In the genomic region with DNA sequence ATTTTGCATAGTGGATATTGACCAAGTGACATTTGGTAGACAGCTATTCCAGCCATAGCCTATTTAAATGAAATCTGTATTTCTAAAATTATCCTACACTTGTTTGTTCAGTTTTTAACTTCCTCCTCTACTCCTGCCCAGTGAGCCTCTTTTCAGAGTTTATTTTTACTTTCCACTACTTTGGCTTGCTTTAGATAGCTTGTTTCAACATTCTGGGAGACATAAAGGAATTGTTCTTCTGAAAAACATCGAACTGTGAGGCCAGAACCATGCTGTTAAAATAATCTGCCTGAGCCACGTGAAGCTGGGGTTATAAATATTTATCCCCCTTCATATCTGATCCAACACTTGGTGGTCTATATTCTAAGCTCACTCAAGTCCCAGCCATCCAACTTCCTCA, we compare ENCODE assay signal across 20 mouse cellular contexts.
"Had no signal": no experiment of that assay in that cellular context is flagged by ENCODE, and none has a peak within 500 bp of the region (broad histone marks: within the 10 kb centered on the region; RNA-seq: fewer than 3 reads in every experiment).

No protein-coding gene starts in this region.

- H3K4me1 ChIP-seq: liver, embryonic 15.5 days; lung, embryonic 15.5 days; megakaryocyte, embryonic 14.5 days; midbrain, embryonic 13.5 days; midbrain, embryonic 15.5 days; neural tube, embryonic 12.5 days had no signal

- H3K4me2 ChIP-seq: liver, embryonic 15.5 days; lung, embryonic 15.5 days; midbrain, embryonic 11.5 days; midbrain, embryonic 13.5 days; midbrain, embryonic 15.5 days; neural tube, embryonic 12.5 days had no signal

- H3K36me3 ChIP-seq: liver, embryonic 15.5 days; lung, embryonic 15.5 days; midbrain, embryonic 13.5 days; midbrain, embryonic 15.5 days; neural tube, embryonic 12.5 days had no signal

- H3K9ac ChIP-seq: liver, embryonic 15.5 days; liver, postnatal 0 days; lung, embryonic 15.5 days; midbrain, embryonic 13.5 days; midbrain, embryonic 15.5 days; neural tube, embryonic 12.5 days had no signal

- DNase-seq: liver, postnatal 0 days; lung, adult 2 months; lung, postnatal 14 days; lung, postnatal 36 days; retina, postnatal 1 day; right cerebral cortex, postnatal 25 days; right cerebral cortex, postnatal 4 days; spleen, adult 18-20 months; thymus, adult 2 months; thymus, postnatal 25 days; thymus, postnatal 4 days had no signal

- H3K4me3 ChIP-seq: liver, embryonic 15.5 days; lung, embryonic 15.5 days; megakaryocyte, embryonic 14.5 days; midbrain, embryonic 13.5 days; midbrain, embryonic 15.5 days; neural tube, embryonic 12.5 days had no signal

- H3K9me3 ChIP-seq: liver, embryonic 15.5 days; lung, embryonic 15.5 days; megakaryocyte, embryonic 14.5 days; midbrain, embryonic 13.5 days; midbrain, embryonic 15.5 days; neural tube, embryonic 12.5 days had no signal

- ATAC-seq: liver, postnatal 0 days; lung, postnatal 0 days; midbrain, embryonic 13.5 days; midbrain, embryonic 15.5 days had no signal

- H3K27me3 ChIP-seq: liver, embryonic 15.5 days; lung, embryonic 15.5 days; megakaryocyte, embryonic 14.5 days; midbrain, embryonic 13.5 days; midbrain, embryonic 15.5 days; neural tube, embryonic 12.5 days had no signal

- H3K27ac ChIP-seq: liver, embryonic 15.5 days; lung, embryonic 15.5 days; macrophage; midbrain, embryonic 13.5 days; midbrain, embryonic 15.5 days; neural tube, embryonic 12.5 days had no signal
